Mouse (Mus musculus): Measurements from ENCODE around the gene Cacnb4.

DNA sequence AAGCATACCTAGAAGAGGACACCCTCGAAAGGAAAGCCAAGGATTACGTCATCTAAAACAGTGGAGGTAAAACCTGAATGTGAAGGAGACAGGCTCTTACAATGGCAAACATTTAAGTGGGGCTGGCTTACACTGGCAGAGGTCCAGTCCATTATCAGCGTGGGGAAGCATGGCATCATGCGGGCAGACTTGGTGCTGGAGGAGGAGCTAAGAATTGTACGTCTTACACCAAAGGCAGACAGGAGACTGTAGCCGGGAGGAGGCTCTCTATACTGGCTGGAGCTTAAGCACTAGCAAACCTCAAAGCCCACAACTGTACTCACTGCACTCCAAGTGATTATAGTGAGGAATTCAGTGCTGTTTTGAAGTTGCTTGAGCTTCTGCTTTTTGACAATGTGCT lies 73.2 kb downstream of the Cacnb4 start:
- TF ChIP-seq CTCF (IDR thresholded peaks at IDR 0.05; ENCODE audit: extremely low read depth, insufficient read depth, insufficient read length, insufficient replicate concordance) (no peak), POLR2A (IDR thresholded peaks at IDR 0.05; ENCODE audit: low read depth, low read length) (no peak)
